Mouse (Mus musculus): ENCODE results near the gene Kif6.

DNA sequence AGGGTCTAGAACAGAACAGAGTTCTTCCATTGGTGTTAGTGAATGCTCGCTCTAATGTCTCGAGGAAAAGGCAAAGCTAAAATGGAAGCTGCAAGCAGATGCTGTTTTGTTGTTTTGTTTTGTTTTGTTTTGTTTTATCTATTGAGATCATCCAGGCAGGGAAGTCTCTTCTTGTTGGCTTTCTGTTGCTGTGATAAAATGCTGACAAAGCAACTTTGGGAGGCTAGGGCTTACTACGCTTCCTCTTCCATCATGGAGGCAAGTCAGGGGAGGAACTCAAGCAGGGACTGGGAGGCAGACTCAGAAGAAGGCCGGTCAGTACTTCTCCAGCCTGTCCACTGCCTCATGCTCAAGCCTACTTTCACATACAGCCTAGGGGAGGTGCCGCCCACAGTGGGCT lies 31.3 kb downstream of the Kif6 start:
- TF ChIP-seq CTCF (IDR thresholded peaks at IDR 0.05; ENCODE audit: insufficient read depth, low read depth, low read length) (no peak), POLR2A (IDR thresholded peaks at IDR 0.05; ENCODE audit: insufficient read depth, low read depth, low read length) (no peak)
